Mouse (Mus musculus): Measurements from ENCODE around the gene Ptprn. TPM values are rescaled to one million over a fixed set of nuclear protein-coding genes. Genes with fewer than 3 reads are reported as not detected.
A peak's percentile ranks its signal among the peaks of the same experiment; 100 is the strongest.
"Not testable (repeated sequence)": the region's sequence is repeated elsewhere in the genome, so short reads cannot be mapped to it uniquely, and the experiment has no call there.

Gene Ptprn
- polyA plus RNA-seq, 1 experiment: 0.40 TPM

DNA sequence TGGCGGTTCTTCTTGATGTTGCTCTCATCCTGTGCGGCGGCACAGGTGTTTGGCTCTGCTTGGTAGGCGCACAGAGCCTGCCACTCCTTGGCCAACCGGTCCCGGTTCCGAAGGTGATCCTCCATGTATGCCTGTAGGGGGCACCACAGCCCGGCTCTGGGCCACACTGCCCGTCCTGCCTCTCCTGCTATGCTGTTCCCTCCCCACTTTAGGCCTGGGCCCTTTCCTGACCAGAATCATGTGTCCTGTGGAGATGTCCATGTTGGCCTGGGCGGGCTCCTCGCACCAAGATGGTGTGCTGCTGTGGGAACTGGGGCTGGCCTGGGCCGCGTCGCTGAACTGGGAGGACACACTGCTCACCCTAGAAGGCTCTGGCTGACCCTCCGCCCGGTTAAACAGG, 11.3 kb downstream of the Ptprn start:
- DNase-seq (ENCODE audit: low spot score): peak; percentile 24

DNA sequence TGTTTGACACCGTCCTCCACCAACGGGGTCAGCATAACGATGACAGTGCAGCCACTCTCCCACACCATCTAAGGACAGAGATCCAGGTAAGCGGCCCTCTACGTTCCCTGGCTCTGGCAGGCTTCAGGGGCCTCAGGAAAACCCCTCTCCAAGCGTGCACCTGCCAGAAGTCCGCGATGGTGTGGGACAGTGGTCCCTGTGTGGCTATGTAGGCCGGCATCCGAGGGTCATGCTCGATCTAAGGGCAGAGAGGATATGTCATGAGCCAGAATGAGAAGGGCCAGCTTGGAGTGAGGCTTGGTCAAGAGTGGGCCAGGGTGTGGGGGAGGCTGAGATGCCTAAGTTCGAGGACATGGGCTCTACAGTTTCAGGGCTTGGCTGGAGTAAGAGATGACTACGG, 12.0 kb downstream of the Ptprn start:
- no peak for DNase-seq (ENCODE audit: low spot score)

DNA sequence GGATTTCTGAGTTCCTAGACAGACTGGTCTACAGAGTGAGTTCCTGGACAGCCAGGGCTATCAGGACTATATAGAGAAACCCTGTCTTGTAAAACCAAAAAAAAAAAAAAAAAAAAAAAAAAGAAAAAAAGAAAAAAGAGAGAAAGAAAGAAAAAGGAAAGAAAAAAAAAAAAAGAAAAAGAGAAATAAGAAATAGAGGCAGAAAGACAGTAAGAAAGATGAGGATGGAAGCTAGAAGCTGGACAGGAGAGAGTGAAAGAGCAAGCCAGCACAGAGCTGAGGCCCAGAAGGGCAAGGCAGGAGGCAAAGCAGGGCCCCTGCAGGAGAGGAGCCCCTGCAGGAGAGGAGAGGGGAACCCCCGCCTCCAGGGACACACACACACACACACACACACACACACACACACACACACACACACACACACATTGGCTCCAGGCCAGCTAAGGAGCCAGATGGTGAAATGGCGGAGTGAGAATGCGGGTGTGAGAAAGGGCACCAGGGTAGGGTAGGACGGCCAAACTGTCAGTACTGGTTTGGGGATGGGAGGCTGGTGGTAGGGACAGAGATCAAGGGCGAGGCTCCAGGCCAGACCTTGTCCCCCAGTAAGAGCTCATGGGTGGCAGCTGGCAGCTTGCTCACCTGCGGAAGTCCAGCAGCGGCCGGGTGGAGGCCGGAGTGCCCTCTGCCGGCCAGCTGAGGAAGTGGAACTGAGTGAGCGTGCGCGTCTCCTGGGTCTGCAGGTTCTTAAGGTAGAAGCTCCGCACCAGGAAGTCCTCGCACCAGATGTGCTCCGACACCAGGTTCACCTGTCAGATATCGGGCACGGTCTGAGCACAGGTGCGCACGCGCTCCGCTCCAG, 13.0 kb downstream of the Ptprn start:
- peak; percentile 68 for DNase-seq (ENCODE audit: low spot score)

DNA sequence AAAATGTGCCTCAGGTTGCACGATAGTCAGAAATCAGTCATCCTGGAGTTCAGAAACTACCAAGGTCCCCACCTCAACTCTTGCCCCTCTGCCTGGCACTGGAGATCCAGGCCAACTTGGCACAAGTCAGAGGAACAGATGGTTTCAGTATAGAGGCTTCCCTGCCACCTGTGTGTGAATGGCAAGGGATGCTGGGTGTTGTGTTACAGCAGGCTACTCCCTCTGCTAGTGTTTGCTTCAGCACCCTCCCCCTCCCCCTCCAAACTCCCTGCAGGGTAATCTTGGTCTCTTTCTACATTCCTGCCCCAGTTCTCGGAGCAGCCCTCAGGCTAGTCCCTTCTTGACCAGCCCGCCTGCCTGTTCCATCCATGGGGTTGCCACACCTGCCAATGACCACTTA, 13.8 kb downstream of the Ptprn start:
- DNase-seq (ENCODE audit: low spot score): no peak

DNA sequence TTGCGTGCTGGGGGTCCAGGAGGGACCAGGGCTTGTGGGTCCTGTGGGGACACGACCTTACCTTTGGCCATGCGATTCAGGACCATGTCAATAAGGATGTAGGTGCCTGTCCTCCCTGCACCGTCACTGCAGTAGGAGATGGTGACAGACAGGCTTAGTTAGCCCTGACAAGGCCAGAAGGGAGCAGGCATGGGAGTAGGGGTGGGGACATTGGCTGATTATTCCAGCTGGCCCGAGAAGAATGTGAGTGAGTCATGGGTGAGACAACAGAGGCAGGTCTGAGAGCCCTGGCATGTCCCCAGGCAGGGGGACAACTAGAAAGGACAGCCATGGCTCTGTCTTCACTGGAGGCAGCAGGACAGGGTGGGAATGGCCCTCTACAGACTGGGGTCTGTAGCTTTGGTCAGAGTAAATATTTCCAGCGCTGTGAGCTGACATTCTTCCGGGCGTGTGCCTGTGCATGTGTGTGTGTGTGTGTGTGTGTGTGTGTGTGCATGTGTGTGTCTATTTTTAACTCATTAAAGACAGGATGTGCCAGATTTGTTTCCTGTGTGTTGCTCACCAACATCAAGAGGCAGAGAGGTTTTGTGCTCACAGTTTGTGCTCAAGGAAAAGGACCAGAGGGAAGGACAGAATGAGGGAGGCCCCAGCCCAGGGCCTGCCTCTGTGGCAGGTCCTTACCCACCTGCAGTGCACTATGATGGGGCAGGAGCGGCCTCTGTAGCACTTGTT, 16.1 kb downstream of the Ptprn start:
- no peak for DNase-seq (ENCODE audit: low spot score)

DNA sequence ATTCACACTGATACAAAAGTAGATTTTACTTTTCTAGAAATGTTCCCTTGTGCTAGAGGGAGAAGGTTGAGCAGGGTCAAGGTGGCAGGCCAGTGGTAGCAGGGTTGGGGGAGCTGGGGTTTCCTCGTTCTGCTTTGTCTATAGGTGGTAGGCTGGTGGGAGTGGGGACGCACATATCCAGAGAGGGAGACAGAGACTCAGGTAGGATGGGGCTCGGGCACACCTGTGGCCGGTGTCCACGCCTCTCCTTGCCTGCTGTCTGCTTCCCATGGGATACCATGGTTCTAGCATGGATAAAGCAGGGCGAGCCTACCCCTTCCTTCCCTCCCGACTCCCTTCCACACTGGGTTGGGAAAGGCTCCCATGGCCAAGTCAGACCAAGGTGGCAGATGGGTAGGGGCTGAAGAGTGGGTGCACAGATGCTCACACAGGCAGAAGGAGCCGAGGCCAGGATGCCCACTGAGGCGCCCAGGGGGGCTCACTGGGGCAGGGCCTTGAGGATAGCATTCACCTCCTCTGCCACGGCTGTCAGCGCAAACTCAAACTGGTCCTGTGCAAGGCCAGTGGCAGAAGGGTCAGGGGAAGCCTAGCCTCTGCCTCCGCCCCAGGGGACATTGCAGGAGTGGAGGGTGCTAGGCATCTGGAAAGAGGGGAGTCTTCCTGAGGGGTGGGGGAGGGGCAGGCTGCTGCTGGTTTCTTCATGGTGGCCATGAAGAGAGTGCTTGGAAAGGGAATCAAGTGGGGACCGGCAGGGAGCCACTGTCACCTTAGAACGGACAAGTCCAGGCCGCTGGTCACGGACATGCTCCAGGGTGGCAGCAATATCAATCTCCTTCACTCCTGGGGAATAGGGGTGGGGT, 17.0 kb downstream of the Ptprn start:
- no peak for DNase-seq (ENCODE audit: low spot score)

- no peak for DNase-seq (ENCODE audit: low spot score)
Observed at GRCm38 (mm10) chr1:75244836-75245235, 19.5 kb downstream of the Ptprn start.

GRCm38 (mm10) chr1:75244175-75244826, 20.0 kb downstream of the Ptprn start:
- DNase-seq (ENCODE audit: low spot score): no peak

- DNase-seq (ENCODE audit: low spot score): no peak
Observed at GRCm38 (mm10) chr1:75243411-75243810, 20.9 kb downstream of the Ptprn start.

DNA sequence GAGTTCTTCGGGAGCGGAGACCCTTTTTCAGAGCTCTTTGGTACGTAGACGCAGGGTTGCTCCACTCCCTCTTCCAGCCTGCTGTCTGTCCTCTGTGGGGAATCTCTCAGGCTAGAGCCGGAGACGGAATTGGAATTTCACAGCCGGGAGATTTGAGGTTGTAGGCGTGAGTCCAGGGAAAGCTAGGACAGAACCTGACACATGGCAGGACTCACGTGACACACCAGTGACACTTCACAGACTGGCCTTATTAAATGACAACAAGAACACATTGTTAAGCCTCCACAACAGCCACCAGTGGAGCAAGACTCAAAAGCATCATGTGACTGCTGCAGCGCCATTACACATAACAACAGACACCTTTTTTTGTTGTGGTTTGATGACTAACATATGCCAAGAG, 24.7 kb downstream of the Ptprn start:
- DNase-seq (ENCODE audit: low spot score): no peak

- peak; percentile 91 for DNase-seq (ENCODE audit: low spot score)
Observed at GRCm38 (mm10) chr1:75236117-75237050, 27.9 kb downstream of the Ptprn start, which contains the start of gene Dnajb2. Dnajb2 (plus strand) TSS chr1:75236406.

DNA sequence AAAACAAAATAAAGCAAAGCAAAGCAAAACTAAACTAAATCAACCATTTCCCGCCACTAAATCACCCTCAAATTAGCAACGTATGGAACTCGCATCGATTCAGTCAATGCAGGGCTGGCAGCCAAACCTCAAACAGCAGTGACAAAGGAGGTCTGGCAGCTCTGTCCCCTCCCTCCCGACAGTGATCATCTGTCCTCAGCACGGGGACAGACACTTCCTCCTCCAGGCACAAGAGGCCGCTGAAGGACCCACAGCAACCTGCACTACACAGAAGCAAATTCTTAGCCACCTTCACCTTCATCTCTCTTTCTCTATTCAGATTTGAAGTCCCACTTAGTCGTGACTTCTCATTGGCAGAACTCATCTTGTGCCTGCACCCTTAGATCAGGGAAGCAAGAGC, 29.7 kb downstream of the Ptprn start:
- no peak for DNase-seq (ENCODE audit: low spot score)

- DNase-seq (ENCODE audit: low spot score): not testable (repeated sequence)
Observed at GRCm38 (mm10) chr1:75232489-75232888, 31.8 kb downstream of the Ptprn start.

GRCm38 (mm10) chr1:75231664-75232152, 32.6 kb downstream of the Ptprn start, which contains the start of gene A630095N17Rik:
A630095N17Rik (minus strand) TSS chr1:75232102.
- no peak for DNase-seq (ENCODE audit: low spot score)

- DNase-seq (ENCODE audit: low spot score): no peak
Observed at GRCm38 (mm10) chr1:75231224-75231623, 33.1 kb downstream of the Ptprn start.

DNA sequence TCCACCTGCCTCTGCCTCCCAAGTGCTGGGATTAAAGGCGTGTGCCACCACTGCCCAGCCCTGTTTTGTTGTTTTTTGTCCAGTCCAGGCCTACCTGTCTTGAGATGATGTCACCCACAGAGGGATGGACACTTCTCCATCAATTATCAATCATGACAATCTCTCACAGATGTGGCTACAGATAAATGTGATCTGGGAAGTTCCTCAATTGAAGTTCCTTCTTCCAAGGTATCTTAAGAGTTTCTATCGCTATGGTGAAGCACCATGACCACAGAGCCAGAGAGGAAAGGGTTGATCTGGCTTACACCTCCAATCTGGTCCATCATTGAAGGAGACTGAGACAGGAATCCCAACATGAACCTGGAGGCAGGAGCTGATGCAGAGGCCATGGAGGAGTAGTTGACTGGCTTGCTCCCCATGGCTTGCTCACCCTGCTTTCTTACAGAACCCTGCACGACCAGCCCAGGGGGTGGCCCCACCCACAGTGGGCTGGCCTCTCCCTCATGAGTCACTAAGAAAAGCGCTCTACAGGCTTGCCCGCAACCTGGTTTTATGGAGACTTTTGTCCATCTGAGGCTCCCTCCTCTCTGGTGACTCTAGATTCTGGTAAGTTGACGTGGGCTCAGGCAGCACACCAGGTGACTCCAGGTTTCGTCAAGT, 33.8 kb downstream of the Ptprn start:
- no peak for DNase-seq (ENCODE audit: low spot score)

DNA sequence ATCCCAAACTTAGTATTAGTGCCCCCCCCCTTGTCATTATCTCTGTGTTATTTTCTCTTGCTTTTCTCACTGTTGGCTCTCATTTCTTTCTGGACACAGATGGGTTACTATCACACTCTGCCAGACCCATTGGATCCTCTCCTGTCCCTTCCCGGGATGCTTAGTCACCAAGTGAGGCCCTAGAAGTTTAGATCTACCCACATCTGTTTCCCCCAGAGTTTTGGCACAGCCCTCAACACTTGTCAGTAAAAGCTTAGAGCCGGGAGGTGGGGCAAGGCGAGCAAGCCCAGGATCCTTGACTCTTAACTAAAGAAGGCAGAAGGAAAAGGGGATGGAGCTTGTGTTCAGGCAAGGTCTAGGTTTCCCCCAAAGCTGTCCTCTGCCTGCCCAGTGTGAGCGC, 35.1 kb downstream of the Ptprn start:
- DNase-seq (ENCODE audit: low spot score): no peak

DNA sequence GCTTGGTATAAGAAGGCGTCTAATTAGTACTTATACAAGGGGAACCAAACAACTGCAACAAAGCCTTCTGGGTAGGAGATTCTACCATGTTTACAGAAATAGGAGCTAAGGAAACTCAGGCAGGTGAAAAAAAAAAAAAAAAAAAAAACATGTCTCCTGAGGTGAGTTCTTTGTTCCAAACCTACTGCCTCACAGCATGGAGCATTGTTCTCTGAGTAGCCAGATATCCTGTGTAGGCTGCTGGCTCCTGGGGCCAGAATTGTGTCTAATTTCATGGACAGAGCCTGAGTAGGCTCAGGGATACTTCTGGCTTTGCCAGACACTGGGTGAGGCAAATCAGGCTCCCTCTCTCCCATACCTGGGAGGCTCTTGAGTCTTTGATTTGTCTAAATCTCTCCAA, 36.6 kb downstream of the Ptprn start:
- DNase-seq (ENCODE audit: low spot score): no peak

DNA sequence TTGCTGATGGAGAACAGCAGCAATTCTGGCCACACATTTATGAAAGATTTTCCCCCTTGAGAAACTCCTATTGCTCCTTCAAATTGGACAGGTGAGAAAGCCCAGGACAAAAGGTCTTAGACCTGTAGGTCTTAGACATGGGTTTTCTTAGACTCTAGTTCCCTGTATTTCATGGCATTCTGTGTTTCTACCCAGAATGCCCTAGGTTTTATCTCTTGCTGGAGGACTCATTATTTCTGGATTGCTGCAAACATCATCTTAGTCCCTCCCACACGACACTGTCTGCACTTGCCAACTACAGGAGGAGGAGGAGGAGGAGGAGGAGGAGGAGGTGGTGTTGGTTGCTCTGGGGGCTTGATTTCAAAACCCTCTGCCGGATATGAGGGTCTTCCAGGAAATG, 38.2 kb downstream of the Ptprn start:
- DNase-seq (ENCODE audit: low spot score): no peak

GRCm38 (mm10) chr1:75225473-75225872, 38.8 kb downstream of the Ptprn start:
- DNase-seq (ENCODE audit: low spot score): no peak
